Mouse (Mus musculus): Measurements from ENCODE around the gene Slc29a2. TPM values are rescaled to one million over a fixed set of nuclear protein-coding genes. Genes with fewer than 3 reads are reported as not detected.

Slc29a2 gene
- total RNA-seq, 1 experiment from 2014 or later: not detected

DNA sequence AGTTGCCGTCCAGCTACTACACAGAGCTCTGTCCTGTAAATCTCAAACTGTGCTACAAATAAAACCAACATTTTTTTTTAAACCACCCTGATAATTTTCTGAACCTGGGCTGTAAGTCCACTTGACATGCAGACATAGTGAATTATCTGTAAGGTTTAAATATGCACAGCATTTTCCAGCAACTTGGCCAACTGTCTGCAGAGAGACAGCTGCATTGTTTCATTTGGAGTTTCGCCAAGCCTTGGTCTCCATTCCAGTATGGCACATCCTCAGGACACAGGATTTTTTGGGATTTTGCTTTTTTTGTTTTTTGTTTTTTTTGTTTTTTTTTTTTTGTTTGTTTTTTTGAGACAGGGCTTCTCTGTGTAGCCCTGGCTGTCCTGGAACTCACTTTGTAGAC is 2.2 kb upstream of the Slc29a2 start:
- ATAC-seq (ENCODE audit: extremely low read depth, insufficient number of reproducible peaks, low FRiP score, poor library complexity, severe bottlenecking): no peak

GRCm38 (mm10) chr19:5026111-5026510 is 2.5 kb downstream of the Slc29a2 start:
- ATAC-seq (ENCODE audit: extremely low read depth, insufficient number of reproducible peaks, low FRiP score, poor library complexity, severe bottlenecking): no peak

DNA sequence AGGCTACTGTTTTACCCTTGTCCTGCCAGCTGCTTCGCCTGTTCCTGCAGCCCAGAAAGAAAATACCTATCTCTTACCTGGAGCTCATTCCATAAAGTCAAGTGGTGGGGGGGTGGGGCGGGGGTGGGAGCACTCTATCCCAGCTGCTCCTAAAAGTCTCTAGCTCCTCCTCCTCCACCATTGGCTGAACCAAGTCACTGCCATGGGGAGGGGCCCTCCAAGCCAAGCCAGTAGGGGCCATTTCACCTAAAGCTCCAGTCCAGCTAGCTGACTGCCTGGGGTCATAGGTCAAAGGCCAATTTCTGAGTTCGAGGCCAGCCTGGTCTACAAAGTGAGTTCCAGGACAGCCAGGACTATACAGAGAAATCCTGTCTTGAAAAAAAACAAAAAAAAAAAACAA is 9.0 kb downstream of the Slc29a2 start:
- ATAC-seq (ENCODE audit: extremely low read depth, insufficient number of reproducible peaks, low FRiP score, poor library complexity, severe bottlenecking): no peak

GRCm38 (mm10) chr19:5036577-5036976 is 12.9 kb downstream of the Slc29a2 start:
- ATAC-seq (ENCODE audit: extremely low read depth, insufficient number of reproducible peaks, low FRiP score, poor library complexity, severe bottlenecking): no peak

GRCm38 (mm10) chr19:5037678-5038571 is 14.3 kb downstream of the Slc29a2 start:
- no peak for ATAC-seq (ENCODE audit: extremely low read depth, insufficient number of reproducible peaks, low FRiP score, poor library complexity, severe bottlenecking)

DNA sequence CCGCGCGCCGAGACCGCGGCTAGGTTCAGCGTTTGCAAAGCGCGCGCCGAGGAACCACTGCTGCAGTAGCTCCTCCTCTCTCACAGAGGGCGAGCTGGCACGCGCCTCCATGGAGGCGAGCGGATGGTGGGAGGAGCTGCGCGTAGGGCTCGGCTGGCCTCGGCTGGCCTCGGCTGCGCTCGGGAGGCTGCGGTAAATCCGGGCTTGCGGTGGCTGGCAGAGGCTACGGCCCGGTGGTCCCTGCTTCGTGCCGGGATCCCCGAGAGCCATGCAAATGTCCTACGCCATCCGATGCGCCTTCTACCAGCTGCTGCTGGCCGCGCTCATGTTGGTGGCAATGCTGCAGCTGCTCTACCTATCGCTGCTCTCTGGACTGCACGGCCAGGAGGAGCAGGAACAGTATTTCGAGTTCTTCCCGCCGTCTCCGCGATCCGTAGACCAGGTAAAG is 15.1 kb downstream of the Slc29a2 start, which contains the start of the genes B4gat1 and AC124502.3:
Gene B4gat1, plus strand, starts transcription at position 118 of the 448 bp plus-strand sequence.
Gene AC124502.3, plus strand, starts transcription at position 183 of the 448 bp plus-strand sequence.
- ATAC-seq (ENCODE audit: extremely low read depth, insufficient number of reproducible peaks, low FRiP score, poor library complexity, severe bottlenecking): peak; percentile 77

DNA sequence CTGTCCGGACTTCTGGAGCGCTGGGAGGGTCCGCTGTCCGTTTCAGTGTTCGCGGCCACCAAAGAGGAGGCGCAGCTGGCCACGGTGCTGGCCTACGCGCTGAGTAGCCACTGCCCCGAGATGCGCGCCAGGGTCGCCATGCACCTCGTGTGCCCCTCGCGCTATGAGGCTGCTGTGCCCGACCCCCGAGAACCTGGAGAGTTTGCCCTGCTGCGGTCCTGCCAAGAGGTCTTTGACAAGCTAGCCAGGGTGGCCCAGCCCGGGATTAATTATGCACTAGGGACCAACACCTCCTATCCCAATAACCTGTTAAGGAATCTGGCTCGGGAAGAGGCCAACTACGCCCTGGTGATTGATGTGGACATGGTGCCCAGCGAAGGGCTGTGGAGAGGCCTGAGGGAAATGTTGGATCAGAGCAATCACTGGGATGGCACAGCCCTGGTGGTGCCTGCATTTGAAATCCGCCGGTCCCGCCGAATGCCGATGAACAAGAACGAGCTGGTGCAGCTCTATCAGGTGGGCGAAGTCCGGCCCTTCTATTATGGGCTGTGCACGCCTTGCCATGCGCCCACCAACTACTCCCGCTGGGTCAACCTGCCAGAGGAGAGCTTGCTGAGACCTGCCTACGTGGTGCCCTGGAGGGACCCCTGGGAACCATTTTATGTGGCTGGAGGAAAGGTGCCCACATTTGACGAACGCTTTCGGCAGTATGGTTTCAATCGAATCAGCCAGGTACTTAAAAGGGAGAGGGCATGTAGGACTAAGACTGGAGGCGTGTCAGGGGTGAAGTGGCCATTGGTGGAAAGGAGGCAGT is 15.8 kb downstream of the Slc29a2 start:
- no peak for ATAC-seq (ENCODE audit: extremely low read depth, insufficient number of reproducible peaks, low FRiP score, poor library complexity, severe bottlenecking)

GRCm38 (mm10) chr19:5040862-5041523 is 17.3 kb downstream of the Slc29a2 start, which contains the start of gene Brms1:
Brms1 (plus strand) TSS chr19:5041354.
- peak; percentile 76 for ATAC-seq (ENCODE audit: extremely low read depth, insufficient number of reproducible peaks, low FRiP score, poor library complexity, severe bottlenecking)

DNA sequence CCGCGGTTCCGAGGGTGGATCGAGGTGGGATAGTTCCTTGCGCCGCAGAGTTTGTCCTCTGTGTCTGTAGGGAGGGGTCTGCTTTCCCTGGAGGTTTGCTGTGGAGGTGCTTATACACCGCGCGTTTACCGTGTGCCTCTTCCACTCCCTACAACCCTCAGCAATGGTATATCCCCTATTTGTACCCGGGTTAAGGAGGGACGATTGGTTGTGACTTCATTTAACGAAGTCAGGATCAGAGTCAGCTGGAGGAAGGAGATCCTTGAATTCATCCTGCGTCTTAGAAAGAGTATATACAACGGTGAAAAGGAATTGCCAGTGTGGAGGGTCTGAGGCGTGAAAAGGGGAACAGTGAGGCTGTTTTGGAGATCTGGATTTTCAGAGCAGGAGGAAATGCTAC is 17.9 kb downstream of the Slc29a2 start:
- no peak for ATAC-seq (ENCODE audit: extremely low read depth, insufficient number of reproducible peaks, low FRiP score, poor library complexity, severe bottlenecking)

- no peak for ATAC-seq (ENCODE audit: extremely low read depth, insufficient number of reproducible peaks, low FRiP score, poor library complexity, severe bottlenecking)
Observed at GRCm38 (mm10) chr19:5045531-5045930, 21.9 kb downstream of the Slc29a2 start.

GRCm38 (mm10) chr19:5048138-5049056 is 24.7 kb downstream of the Slc29a2 start:
- no peak for ATAC-seq (ENCODE audit: extremely low read depth, insufficient number of reproducible peaks, low FRiP score, poor library complexity, severe bottlenecking)

DNA sequence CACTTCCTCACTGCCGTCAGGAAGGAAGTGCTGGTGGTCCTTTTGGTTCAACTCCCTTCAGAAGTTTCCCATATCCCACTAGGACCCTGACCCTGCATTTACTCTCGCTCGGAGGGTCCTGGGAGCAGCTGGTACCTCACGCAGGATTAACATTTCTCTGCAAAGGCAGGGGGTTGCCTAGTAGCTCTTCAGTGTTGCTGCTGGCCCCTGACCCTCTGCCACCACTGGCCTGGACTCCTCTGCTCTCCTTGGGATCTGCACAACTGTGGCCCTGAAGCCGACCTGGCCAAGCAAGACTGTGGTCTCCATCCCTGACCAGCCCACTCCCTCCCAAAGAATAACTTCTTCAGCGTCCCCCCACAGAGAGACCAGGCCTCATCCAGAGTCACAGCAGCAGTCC is 25.7 kb downstream of the Slc29a2 start:
- no peak for ATAC-seq (ENCODE audit: extremely low read depth, insufficient number of reproducible peaks, low FRiP score, poor library complexity, severe bottlenecking)

- ATAC-seq (ENCODE audit: extremely low read depth, insufficient number of reproducible peaks, low FRiP score, poor library complexity, severe bottlenecking): no peak
Observed at GRCm38 (mm10) chr19:5050047-5050905, 26.6 kb downstream of the Slc29a2 start, which contains the start of gene Rin1. Rin1 (plus strand) TSS chr19:5050481.

DNA sequence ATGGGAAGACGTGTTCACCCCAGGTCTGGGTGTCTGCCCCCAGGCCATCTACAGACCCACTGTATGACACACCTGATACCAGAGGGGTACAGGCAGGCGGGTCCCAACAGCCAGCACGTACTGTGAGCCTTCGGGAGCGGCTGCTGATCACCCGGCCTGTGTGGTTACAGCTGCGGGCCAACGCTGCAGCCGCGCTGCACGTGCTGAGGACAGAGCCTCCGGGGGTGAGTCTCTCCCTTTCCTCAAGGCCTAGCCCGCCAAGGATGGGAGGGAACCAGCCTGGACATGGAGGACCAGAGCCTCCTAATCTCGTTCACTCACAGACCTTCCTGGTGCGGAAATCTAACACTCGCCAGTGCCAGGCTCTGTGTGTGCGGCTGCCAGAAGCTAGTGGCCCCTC is 27.4 kb downstream of the Slc29a2 start:
- ATAC-seq (ENCODE audit: extremely low read depth, insufficient number of reproducible peaks, low FRiP score, poor library complexity, severe bottlenecking): no peak

DNA sequence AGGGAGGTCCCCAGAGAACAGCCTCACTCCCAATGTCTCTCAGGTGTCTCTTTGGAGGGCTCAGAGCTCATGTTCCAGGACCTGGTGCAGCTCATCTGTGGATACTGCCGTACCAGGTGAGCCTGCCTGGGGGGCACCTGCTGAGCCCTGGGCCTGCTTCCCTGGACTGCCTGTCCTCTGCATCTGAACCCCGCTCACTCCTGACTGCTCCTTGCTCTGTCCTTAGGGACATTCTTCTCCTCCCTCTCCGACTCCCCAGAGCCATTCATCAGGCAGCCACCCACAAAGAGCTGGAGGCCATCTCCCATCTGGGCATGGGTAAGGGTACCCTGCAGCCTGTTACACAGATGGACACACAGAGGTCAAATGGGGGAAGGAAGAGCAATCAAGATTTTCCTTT is 27.9 kb downstream of the Slc29a2 start:
- ATAC-seq (ENCODE audit: extremely low read depth, insufficient number of reproducible peaks, low FRiP score, poor library complexity, severe bottlenecking): no peak

GRCm38 (mm10) chr19:5052166-5052822 is 28.6 kb downstream of the Slc29a2 start:
- ATAC-seq (ENCODE audit: extremely low read depth, insufficient number of reproducible peaks, low FRiP score, poor library complexity, severe bottlenecking): no peak

DNA sequence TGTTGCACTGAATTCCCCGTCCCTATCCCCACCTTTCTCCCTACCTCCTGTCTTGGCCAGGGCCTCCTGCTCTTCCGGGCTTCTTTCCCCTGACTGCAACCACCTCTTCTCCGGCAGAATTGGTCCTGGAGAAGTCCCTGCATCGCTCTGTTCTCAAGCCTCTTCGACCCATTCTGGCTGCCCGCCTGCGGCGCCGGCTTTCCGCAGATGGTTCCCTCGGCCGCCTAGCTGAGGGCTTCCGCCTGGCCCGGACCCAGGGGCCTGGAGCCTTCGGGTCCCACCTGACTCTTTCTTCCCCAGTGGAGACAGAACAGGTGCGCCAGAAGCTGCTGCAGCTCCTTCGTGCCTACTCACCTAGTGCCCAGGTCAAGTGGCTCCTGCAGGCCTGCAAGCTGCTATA is 29.2 kb downstream of the Slc29a2 start:
- ATAC-seq (ENCODE audit: extremely low read depth, insufficient number of reproducible peaks, low FRiP score, poor library complexity, severe bottlenecking): no peak
